Mouse (Mus musculus) liver, embryonic 13.5 days (tissue): ENCODE measurements at regions not wholly inside any gene's neighbourhood (a gene's known extent, or its start where the extent isn't known, plus 50 kb on each side); places are given as distances from the start of the nearest gene placed in this dataset.

ENCODE experiments used
- ATAC-seq: fragments of 200-750 bp; cut with Nextera tagmentation; 2 replicates; pipeline ENCODE4 v1.8.0; 2017; ENCODE audit warnings: low read depth, mild to moderate bottlenecking, moderate number of reproducible peaks, moderate library complexity
- DNase-seq: peaks from one replicate; pipeline ENCODE4 v3.0.0; 2022
- H3K27ac ChIP-seq: fragments of 300-500 bp; sonication (generic); 2 replicates; pipeline ENCODE4 v1.5.1; 2015; ENCODE audit warnings: moderate library complexity, mild to moderate bottlenecking, inconsistent platforms
- H3K27me3 ChIP-seq: fragments of 300-500 bp; sonication (generic); 2 replicates; pipeline ENCODE4 v1.6.1; 2015; ENCODE audit warnings: mild to moderate bottlenecking, inconsistent platforms
- H3K36me3 ChIP-seq: fragments of 300-500 bp; sonication (generic); 2 replicates; pipeline ENCODE4 v1.6.1; 2015; ENCODE audit warnings: mild to moderate bottlenecking, inconsistent platforms
- H3K4me1 ChIP-seq: fragments of 300-500 bp; sonication (generic); replicated peaks from 2 replicates; pipeline ENCODE4 v1.6.1; 2015; ENCODE audit warnings: inconsistent platforms
- H3K4me2 ChIP-seq: fragments of 300-500 bp; sonication (generic); 2 replicates; pipeline ENCODE4 v1.6.1; 2015; ENCODE audit warnings: inconsistent platforms, mild to moderate bottlenecking, moderate library complexity
- H3K4me3 ChIP-seq: fragments of 300-500 bp; sonication (generic); replicated peaks from 2 replicates; pipeline ENCODE4 v1.5.1; 2015; ENCODE audit warnings: mild to moderate bottlenecking, inconsistent platforms
- H3K9ac ChIP-seq: fragments of 300-500 bp; sonication (generic); 2 replicates; pipeline ENCODE4 v1.6.1; 2015; ENCODE audit warnings: mild to moderate bottlenecking, inconsistent platforms
- H3K9me3 ChIP-seq: fragments of 300-500 bp; sonication (generic); replicated peaks from 2 replicates; pipeline ENCODE4 v1.6.1; 2016; ENCODE audit warnings: inconsistent platforms
- WGBS: fragments of 180-500 bp; shearing (Covaris S2); methylation state at CpG from one replicate; pipeline ENCODE4 v1.1.7; 2015; ENCODE audit not compliant: insufficient replicate concordance; 5-methylcytosine and 5-hydroxymethylcytosine counted together

DNA sequence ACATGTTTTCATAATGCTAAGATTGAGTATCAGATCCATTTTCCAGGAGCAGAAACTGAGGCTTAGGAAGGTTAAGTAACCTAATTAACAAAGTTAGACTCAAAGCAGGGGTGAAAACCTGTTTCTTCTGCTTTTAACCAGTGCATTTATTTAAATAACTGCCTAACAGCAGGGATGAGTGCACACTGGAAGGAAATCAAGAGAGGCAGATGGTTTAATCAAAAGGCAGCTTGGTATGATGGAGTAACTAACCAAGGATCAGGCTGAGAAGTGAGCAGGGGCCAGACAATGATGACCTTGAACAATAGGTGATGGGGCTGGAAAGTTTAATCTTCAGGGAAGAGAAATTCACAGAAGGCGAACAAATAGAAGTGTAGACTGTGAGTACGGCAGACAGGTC is 199.9 kb downstream of the Emp1 start:
- 67% methylated on average over 2 of the region's 2 CpGs for WGBS
- Histone ChIP-seq H3K4me2 (no peak overlapping the region), H3K36me3 (no peaks in the 10 kb centered on the region), H3K4me1 (no peaks in the 10 kb centered on the region), H3K27me3 (no peaks in the 10 kb centered on the region), H3K9ac (no peak overlapping the region), H3K9me3 (no peaks in the 10 kb centered on the region), H3K4me3 (no peak overlapping the region), H3K27ac (no peak overlapping the region)
- ATAC-seq (no peak), DNase-seq (no peak)

DNA sequence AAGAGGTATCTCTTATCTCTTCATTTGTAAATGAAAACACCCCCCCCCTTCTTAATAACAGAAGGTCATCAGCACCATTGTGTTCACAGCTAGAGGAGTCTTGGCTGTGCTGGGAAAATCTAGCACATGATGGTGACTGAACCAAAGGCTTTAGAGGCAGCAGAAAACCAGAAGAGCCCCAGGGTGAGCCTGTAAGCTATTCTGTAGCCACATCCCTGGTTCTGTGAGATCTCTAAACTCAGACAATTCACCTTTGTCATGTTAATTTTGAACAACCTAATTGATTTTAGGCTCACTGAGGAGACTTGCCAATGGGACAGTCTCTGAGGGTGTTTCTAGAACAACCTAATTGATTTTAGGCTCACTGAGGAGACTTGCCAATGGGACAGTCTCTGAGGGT is 201.4 kb downstream of the Emp1 start:
- Histone ChIP-seq H3K27ac (no peak overlapping the region), H3K4me3 (no peak overlapping the region), H3K36me3 (no peaks in the 10 kb centered on the region), H3K4me1 (no peaks in the 10 kb centered on the region), H3K9ac (no peak overlapping the region), H3K9me3 (no peaks in the 10 kb centered on the region), H3K27me3 (no peaks in the 10 kb centered on the region), H3K4me2 (no peak overlapping the region)
- ATAC-seq, result no peak
- no peak for DNase-seq

DNA sequence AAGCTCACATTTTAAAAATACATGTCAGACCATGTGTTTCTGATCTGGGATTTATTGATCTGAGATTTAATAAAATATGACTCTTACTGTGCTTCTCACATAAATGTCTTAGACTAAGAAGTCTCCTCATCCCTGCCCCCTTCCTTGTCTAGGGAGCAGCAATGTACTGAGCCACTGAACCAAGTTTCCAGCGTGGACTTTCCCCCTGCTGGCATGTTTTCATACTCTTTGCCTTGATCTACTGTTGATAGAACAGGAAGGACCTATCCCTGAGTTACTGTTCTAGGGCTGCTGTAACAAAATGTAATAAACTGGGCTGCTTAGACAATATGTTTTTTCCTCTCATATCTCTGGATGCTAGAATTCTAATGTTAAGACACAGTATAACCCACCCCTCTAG is 206.7 kb downstream of the Emp1 start:
- H3K27me3 ChIP-seq, result no peaks in the 10 kb centered on the region
- DNase-seq (no peak), ATAC-seq (no peak)
- no peak overlapping the region for H3K9ac ChIP-seq
- H3K4me3 ChIP-seq, result no peak overlapping the region
- H3K36me3 ChIP-seq, result no peaks in the 10 kb centered on the region
- H3K4me1 ChIP-seq, result no peaks in the 10 kb centered on the region
- H3K27ac ChIP-seq, result no peak overlapping the region
- no peak overlapping the region for H3K4me2 ChIP-seq
- WGBS, result 45% methylated on average over 1 of the region's 1 CpGs
- H3K9me3 ChIP-seq, result no peaks in the 10 kb centered on the region

DNA sequence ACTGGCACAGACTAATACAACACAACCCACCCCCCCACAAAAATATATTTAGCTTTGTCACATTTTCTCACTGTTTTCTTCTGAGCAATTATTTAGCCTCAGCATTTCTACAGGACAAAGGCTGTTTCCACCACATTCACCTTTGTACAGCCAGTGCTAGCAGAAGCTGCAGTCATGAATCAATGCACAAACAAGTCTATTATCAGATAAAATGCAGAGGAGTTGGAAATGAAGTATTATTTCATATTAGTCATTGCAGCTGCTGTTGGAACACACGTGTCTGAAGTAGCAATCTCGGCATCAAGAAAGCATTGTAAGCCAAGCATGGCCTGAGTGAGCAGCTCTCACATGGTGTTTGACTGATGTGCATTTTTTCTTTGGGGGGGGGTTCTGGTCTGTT is 212.9 kb downstream of the Emp1 start:
- DNase-seq, result no peak
- no peaks in the 10 kb centered on the region for H3K27me3 ChIP-seq
- H3K9me3 ChIP-seq, result no peaks in the 10 kb centered on the region
- no peak overlapping the region for H3K4me3 ChIP-seq
- WGBS, result 47% methylated on average over 2 of the region's 2 CpGs
- H3K27ac ChIP-seq, result no peak overlapping the region
- ATAC-seq, result no peak
- H3K4me1 ChIP-seq, result no peaks in the 10 kb centered on the region
- H3K9ac ChIP-seq, result no peak overlapping the region
- no peaks in the 10 kb centered on the region for H3K36me3 ChIP-seq
- H3K4me2 ChIP-seq, result no peak overlapping the region

DNA sequence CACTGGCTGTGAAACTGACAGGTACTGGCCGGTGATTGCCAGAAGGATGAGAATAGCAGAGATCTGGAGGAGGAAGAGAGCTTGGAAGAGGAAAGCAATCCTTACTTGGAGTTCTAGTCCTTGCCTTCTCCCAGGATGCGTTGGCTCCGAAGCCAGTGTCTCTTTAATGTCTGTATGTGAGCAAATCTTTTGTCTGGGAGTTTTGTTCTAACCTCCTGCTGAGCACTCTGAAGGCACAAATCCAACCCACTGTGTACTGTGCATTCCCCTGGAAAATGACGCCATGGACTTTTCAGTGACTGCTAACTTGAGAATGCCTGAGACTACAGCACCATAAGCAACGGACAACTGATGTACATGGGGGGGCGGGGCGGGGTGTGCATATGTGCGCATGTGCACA is 216.4 kb downstream of the Emp1 start:
- no peaks in the 10 kb centered on the region for H3K27me3 ChIP-seq
- no peaks in the 10 kb centered on the region for H3K4me1 ChIP-seq
- H3K9me3 ChIP-seq, result no peaks in the 10 kb centered on the region
- H3K4me3 ChIP-seq, result no peak overlapping the region
- DNase-seq (no peak), ATAC-seq (no peak)
- H3K36me3 ChIP-seq, result no peaks in the 10 kb centered on the region
- H3K9ac ChIP-seq, result no peak overlapping the region
- no peak overlapping the region for H3K27ac ChIP-seq
- 76% methylated on average over 8 of the region's 8 CpGs for WGBS
- no peak overlapping the region for H3K4me2 ChIP-seq

DNA sequence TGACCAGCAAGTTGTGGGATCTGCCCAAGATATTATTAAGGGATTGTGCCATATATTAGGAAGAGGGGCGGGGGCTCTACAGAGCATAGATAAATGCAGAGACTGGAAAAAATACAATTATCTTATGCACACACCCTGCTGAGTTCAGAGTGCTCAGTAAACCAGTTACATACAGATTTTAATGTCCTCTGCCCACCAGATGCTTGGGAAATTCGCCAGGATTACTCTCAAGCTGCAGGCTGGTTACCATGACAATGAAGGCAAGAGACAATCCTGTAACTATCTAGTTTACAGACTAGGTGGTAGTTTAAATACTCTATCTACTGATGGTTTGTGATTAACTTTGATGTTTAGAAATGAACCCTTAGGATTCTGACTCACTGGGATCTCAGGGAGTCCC is 220.2 kb downstream of the Emp1 start:
- Histone ChIP-seq H3K27ac (no peak overlapping the region), H3K4me3 (no peak overlapping the region), H3K36me3 (no peaks in the 10 kb centered on the region), H3K27me3 (no peaks in the 10 kb centered on the region), H3K9me3 (no peaks in the 10 kb centered on the region), H3K4me1 (no peaks in the 10 kb centered on the region), H3K4me2 (no peak overlapping the region), H3K9ac (no peak overlapping the region)
- ATAC-seq, result no peak
- 38% methylated on average over 2 of the region's 2 CpGs for WGBS
- DNase-seq, result no peak

DNA sequence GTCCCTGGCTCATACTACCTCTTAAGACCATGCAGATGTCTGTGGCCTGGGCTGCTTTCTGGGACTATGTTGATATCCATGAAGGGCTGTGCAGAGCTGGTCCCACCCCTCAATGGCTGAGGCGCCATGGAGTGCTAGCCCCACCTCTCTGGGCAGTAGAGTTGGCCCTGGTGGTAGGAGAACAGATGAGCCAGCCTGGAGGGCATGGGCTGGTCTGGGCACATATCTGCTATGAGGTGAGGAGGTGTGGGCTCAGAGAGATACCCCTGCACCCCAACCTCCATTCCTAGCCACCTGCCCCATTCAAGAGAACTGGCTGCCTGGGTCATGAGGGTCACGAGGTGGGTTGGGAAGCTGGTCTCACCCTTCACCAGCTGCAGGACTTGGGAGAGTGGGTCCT is 222.4 kb downstream of the Emp1 start:
- H3K36me3 ChIP-seq, result no peaks in the 10 kb centered on the region
- 58% methylated on average over 2 of the region's 2 CpGs for WGBS
- no peaks in the 10 kb centered on the region for H3K27me3 ChIP-seq
- H3K9me3 ChIP-seq, result no peaks in the 10 kb centered on the region
- ATAC-seq, result no peak
- no peak overlapping the region for H3K9ac ChIP-seq
- H3K4me3 ChIP-seq, result no peak overlapping the region
- DNase-seq, result no peak
- no peaks in the 10 kb centered on the region for H3K4me1 ChIP-seq
- H3K27ac ChIP-seq, result no peak overlapping the region
- H3K4me2 ChIP-seq, result no peak overlapping the region

DNA sequence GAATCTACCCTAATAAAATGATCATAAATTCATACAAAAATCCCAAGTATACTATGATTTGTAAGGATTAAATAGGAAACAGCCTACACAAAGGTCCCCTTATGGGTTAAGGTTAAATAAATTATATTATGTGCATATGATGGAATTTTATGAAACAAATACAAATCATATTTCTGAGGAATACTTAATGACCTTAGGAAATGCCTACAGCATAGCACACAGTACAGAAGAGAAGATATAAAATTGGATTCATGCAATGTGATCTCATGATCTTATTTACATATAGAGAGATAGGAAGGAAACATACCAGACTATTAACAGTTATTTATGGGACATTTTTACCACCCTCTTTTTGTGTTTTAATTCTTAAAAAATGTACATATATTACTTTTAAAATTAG is 227.7 kb downstream of the Emp1 start:
- Histone ChIP-seq H3K9ac (no peak overlapping the region), H3K9me3 (no peaks in the 10 kb centered on the region), H3K4me1 (no peaks in the 10 kb centered on the region), H3K27me3 (no peaks in the 10 kb centered on the region), H3K4me2 (no peak overlapping the region), H3K36me3 (no peaks in the 10 kb centered on the region), H3K27ac (no peak overlapping the region), H3K4me3 (no peak overlapping the region)
- no peak for DNase-seq
- no peak for ATAC-seq

DNA sequence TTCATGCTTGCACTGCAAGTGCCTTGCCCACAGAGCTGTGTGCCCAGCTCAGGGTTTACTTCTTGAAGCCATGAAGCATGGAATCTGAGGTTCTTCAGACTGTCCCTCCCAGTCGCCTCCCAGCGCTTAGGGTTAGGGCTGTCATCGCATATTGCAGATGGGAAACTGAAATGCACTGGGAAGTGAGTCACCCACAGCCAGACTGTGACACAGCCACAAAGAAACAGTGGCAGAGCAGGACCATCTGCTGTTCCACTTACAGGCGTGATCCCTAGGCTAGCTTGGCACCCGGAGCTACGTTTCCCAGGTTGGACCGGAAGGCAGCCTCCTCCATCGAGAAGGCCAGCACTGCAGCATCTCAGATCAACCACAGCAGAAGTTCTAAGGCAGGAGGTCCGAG is 228.7 kb downstream of the Emp1 start:
- Histone ChIP-seq H3K9ac (no peak overlapping the region), H3K27me3 (no peaks in the 10 kb centered on the region), H3K4me1 (no peaks in the 10 kb centered on the region), H3K9me3 (no peaks in the 10 kb centered on the region), H3K36me3 (no peaks in the 10 kb centered on the region), H3K27ac (no peak overlapping the region), H3K4me2 (no peak overlapping the region), H3K4me3 (no peak overlapping the region)
- ATAC-seq, result no peak
- no peak for DNase-seq
- WGBS, result 69% methylated on average over 9 of the region's 9 CpGs

DNA sequence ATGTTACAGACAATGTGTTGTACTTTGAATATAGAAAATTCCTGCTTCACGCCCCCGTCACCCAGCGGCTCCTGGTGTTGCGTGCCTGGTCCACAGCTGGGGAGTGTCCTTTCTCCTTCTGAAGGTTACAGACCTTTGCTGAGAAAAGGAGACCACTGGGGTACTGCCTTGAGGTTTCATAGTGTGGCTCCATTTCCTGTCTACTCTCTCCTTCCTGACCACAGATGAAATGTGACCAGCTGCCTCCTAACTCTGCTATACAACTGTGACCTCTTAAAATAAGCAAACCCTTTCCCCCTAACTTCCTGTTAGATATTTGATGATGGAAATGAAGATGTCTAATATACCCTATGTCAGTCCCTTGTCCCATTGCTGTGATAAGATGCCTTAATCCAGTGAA is 234.0 kb downstream of the Emp1 start:
- H3K9ac ChIP-seq, result no peak overlapping the region
- no peaks in the 10 kb centered on the region for H3K36me3 ChIP-seq
- no peak for ATAC-seq
- no peak overlapping the region for H3K4me3 ChIP-seq
- no peak for DNase-seq
- no peak overlapping the region for H3K27ac ChIP-seq
- H3K4me1 ChIP-seq, result no peaks in the 10 kb centered on the region
- H3K27me3 ChIP-seq, result no peaks in the 10 kb centered on the region
- no peak overlapping the region for H3K4me2 ChIP-seq
- 55% methylated on average over 4 of the region's 4 CpGs for WGBS
- no peaks in the 10 kb centered on the region for H3K9me3 ChIP-seq

DNA sequence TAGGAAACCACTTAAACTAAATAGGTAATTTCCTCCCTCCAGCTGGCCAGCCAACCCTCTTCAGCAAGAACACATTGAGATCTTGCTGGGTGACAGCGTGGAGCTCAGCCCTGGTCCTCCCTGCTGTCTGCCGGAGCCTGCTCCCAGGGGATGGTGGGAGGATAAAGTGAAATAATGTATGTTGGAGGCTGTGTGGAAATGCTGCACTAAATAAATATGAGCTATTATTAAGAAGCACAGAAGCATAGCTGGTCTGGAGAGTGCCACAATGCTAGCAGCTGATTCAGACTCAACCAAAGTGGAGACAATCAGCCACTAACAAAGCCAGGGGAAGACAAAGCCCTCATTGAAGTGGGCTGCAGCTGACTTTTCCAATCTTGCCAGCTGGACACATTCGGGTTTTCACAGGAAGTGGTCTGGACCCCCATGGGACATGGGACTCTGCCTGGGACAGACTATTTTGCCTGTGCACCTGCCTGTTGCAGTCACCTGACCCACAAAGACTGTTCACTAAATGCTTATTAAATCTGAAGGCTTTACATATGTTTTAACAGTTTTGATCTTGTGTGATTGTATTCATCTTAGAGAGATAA is 248.3 kb downstream of the Emp1 start:
- H3K4me2 ChIP-seq, result no peak overlapping the region
- no peak for DNase-seq
- no peaks in the 10 kb centered on the region for H3K9me3 ChIP-seq
- H3K4me1 ChIP-seq, result no peaks in the 10 kb centered on the region
- H3K27ac ChIP-seq, result no peak overlapping the region
- 55% methylated on average over 3 of the region's 3 CpGs for WGBS
- H3K27me3 ChIP-seq, result no peaks in the 10 kb centered on the region
- H3K36me3 ChIP-seq, result no peaks in the 10 kb centered on the region
- no peak overlapping the region for H3K4me3 ChIP-seq
- no peak for ATAC-seq
- no peak overlapping the region for H3K9ac ChIP-seq

DNA sequence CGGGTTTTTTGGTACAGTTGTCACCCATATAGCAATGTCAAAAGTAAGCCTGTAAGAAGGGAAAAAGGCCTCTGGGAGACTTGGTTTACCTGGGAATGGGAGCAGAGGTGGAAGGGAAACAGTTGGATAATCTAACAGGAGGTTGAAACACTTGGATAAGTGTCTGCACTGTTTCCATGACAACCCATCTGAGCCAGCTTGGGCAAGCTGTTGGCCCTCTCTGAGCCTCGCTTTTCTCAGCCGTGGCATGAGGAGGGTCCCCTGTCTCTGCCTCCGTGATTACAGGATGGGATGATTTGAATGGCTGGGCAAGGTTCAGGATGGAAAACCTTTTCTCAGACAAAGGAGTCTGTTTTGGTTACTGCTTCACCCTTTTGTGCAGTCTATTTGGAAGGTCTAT is 265.6 kb downstream of the Emp1 start:
- Histone ChIP-seq H3K27ac (no peak overlapping the region), H3K4me3 (no peak overlapping the region), H3K36me3 (no peaks in the 10 kb centered on the region), H3K27me3 (no peaks in the 10 kb centered on the region), H3K9ac (no peak overlapping the region), H3K4me2 (no peak overlapping the region), H3K4me1 (no peaks in the 10 kb centered on the region), H3K9me3 (no peaks in the 10 kb centered on the region)
- DNase-seq, result no peak
- no peak for ATAC-seq
- 64% methylated on average over 4 of the region's 4 CpGs for WGBS

DNA sequence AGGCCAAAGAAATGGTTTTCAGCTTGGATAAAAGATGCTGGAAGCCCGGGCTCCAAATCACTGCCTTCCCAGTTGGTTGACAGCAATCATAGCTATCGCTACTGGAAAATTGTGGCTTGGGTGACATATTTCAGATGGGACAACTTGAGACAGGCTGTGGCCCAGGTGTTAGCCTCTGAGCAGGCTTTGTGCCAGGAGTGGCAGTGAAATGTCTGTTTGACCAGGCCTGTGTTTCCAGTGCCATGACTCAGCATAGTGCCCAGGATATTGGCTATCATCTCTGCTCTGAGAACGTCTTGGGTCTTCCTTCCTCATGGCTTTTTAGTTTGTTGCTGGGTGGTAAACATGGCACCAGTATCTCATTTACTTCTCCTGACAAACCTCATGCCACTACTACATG is 266.9 kb downstream of the Emp1 start:
- DNase-seq, result no peak
- no peaks in the 10 kb centered on the region for H3K9me3 ChIP-seq
- ATAC-seq, result no peak
- no peaks in the 10 kb centered on the region for H3K36me3 ChIP-seq
- H3K4me2 ChIP-seq, result no peak overlapping the region
- WGBS, result 49% methylated on average over 3 of the region's 3 CpGs
- no peak overlapping the region for H3K4me3 ChIP-seq
- H3K9ac ChIP-seq, result no peak overlapping the region
- H3K27me3 ChIP-seq, result no peaks in the 10 kb centered on the region
- H3K4me1 ChIP-seq, result no peaks in the 10 kb centered on the region
- no peak overlapping the region for H3K27ac ChIP-seq
